Mouse (Mus musculus) kidney, embryonic 14.5 days (tissue): ENCODE measurements at regions not wholly inside any gene's neighbourhood (a gene's known extent, or its start where the extent isn't known, plus 50 kb on each side); places are given as distances from the start of the nearest gene placed in this dataset.

Experiments
- ATAC-seq: fragments of 200-750 bp; cut with Nextera tagmentation; 2 replicates; pipeline ENCODE4 v1.8.0; 2017; ENCODE audit warnings: moderate number of reproducible peaks, mild to moderate bottlenecking, moderate TSS enrichment, moderate library complexity; ENCODE audit not compliant: low FRiP score, low TSS enrichment
- H3K27ac ChIP-seq: fragments of 300-500 bp; sonication (generic); 2 replicates; pipeline ENCODE4 v1.5.1; 2014; ENCODE audit warnings: low read depth, mild to moderate bottlenecking, low read length, moderate library complexity, mixed read lengths
- H3K27me3 ChIP-seq: fragments of 300-500 bp; sonication (generic); 2 replicates; pipeline ENCODE4 v1.6.1; 2014; ENCODE audit warnings: mild to moderate bottlenecking, low read length; ENCODE audit not compliant: control insufficient read depth, insufficient read depth
- H3K36me3 ChIP-seq: fragments of 300-500 bp; sonication (generic); 2 replicates; pipeline ENCODE4 v1.6.1; 2014; ENCODE audit warnings: low read length, mixed read lengths; ENCODE audit not compliant: control insufficient read depth, insufficient read depth
- H3K4me1 ChIP-seq: fragments of 300-500 bp; sonication (generic); 2 replicates; pipeline ENCODE4 v1.6.1; 2014; ENCODE audit warnings: low read length, mixed read lengths; ENCODE audit not compliant: control insufficient read depth, insufficient read depth
- H3K4me2 ChIP-seq: fragments of 300-500 bp; sonication (generic); replicated peaks from 2 replicates; pipeline ENCODE4 v1.6.1; 2014; ENCODE audit warnings: low read depth, mild to moderate bottlenecking, low read length
- H3K4me3 ChIP-seq: fragments of 300-500 bp; sonication (generic); 2 replicates; pipeline ENCODE4 v1.5.1; 2014; ENCODE audit warnings: mild to moderate bottlenecking, low read length
- H3K9ac ChIP-seq: fragments of 300-500 bp; sonication (generic); 2 replicates; pipeline ENCODE4 v1.6.1; 2014; ENCODE audit warnings: low read depth, mild to moderate bottlenecking, low read length, moderate library complexity
- H3K9me3 ChIP-seq: fragments of 300-500 bp; sonication (generic); 2 replicates; pipeline ENCODE4 v1.6.1; 2016; ENCODE audit warnings: low read length; ENCODE audit not compliant: control insufficient read depth
- WGBS: fragments of 180-500 bp; shearing (Covaris S2); extraction: QIAGEN DNeasy Blood & Tissue Kit; methylation state at CpG from one replicate; pipeline ENCODE4 v1.1.7; 2014; 5-methylcytosine and 5-hydroxymethylcytosine counted together

DNA sequence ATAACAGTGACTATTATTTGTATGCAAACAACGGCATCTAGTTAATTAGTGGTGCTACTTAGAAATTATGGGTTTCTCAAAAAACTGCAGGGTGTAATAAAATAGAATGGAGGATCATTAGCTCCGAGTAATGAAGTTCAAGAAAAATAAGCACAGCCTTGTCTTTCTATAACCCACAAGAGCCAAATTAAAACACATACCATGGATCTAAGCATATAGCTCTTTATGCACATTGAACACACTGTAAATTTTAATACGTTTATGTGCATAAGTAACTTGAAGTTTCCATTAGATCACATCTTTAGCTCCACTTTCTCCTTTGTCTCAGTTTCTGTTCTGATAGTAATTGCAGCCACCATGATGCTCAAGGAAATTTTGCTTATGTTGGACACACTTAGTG, 919.5 kb downstream of the Cdh8 start:
- whole genome bisulfite sequencing: 81% methylated on average over 3 of the region's 3 CpGs
- H3K9me3 ChIP-seq: no peaks in the 10 kb centered on the region
- no peak overlapping the region for H3K9ac ChIP-seq
- H3K27ac ChIP-seq: no peak overlapping the region
- no peaks in the 10 kb centered on the region for H3K27me3 ChIP-seq
- no peak overlapping the region for H3K4me3 ChIP-seq
- no peak for ATAC-seq
- H3K4me1 ChIP-seq: no peaks in the 10 kb centered on the region
- no peak overlapping the region for H3K4me2 ChIP-seq
- H3K36me3 ChIP-seq: no peaks in the 10 kb centered on the region

DNA sequence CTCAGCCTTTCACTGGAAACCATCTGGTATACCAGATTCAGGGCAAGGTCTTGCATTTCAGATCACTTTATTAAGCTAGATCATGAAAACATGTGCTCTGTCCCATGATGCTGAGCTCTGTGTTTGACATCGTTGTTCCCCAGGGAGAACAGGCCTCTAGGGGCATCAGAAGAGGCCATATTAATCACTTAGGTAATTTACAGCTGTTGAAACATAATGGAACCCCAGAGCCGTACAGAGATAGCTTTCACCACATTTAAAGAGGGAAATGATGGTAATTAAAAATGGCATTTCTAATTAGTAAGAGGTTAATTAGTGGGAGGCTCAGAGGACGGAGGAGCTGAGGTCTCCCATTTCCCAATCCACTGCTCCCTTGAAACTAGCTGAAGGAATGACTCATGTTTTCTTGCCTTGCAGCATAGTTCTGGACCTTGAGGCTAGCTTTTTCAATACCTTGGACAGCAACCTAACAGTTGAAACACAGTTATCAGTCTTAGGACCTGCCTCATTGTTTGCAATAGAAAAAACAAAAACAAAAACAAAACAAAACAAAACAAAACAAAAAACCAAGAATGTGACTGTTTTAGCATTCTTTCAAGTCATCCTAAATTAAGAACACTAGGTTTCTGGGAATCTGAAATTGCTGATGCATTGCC, 952.8 kb downstream of the Cdh8 start:
- H3K9me3 ChIP-seq: no peaks in the 10 kb centered on the region
- no peaks in the 10 kb centered on the region for H3K27me3 ChIP-seq
- no peak overlapping the region for H3K9ac ChIP-seq
- H3K27ac ChIP-seq: no peak overlapping the region
- H3K4me1 ChIP-seq: no peaks in the 10 kb centered on the region
- no peak overlapping the region for H3K4me2 ChIP-seq
- no peak for ATAC-seq
- no peak overlapping the region for H3K4me3 ChIP-seq
- H3K36me3 ChIP-seq: no peaks in the 10 kb centered on the region
- WGBS: 55% methylated on average over 3 of the region's 3 CpGs

DNA sequence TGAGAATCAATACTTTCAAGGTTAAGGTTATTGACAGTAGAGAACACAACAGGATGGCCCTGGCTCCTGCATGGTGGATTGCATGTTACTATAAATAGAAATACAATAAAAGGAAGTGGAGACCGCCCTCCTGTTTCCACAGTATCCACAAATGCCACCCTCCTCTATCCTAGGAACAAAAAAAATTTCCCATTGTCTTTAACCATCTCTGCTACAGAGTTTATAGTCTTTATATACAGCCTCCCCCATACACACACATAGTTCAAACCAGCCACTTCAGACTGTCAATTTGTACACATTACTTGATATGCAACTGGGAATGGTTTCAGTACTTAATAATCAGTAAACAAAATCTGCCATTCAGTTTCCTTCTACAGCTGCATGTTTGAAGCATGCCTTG, 960.7 kb downstream of the Cdh8 start:
- no peaks in the 10 kb centered on the region for H3K9me3 ChIP-seq
- no peak for ATAC-seq
- H3K27ac ChIP-seq: no peak overlapping the region
- H3K4me2 ChIP-seq: no peak overlapping the region
- H3K36me3 ChIP-seq: no peaks in the 10 kb centered on the region
- WGBS: 76% methylated on average over 1 of the region's 1 CpGs
- no peaks in the 10 kb centered on the region for H3K4me1 ChIP-seq
- H3K9ac ChIP-seq: no peak overlapping the region
- no peak overlapping the region for H3K4me3 ChIP-seq
- H3K27me3 ChIP-seq: no peaks in the 10 kb centered on the region
